9 mouse cellular contexts compared by ENCODE assay signal in the genomic region with DNA sequence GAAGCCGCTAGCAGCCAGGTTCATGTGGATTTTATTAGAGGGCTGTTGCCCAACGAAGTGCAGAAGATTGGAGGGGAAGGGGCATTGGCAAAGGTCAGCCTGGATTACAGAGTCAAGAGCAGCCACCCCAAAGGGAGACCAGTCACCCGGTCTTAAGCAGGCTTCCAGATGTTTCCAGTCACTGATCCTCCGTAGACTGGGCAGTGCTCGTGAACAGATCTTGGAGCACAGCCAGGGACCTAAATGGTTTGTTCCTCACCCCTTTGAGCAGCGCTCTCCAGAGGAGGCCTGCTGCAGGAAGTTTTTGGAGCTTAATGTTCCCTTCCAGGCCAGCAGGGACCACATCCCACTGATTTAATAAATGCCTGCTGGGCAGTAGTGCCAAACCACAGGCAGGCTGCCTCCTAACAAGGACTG. TPM values are rescaled to one million over a fixed set of nuclear protein-coding genes. Genes with fewer than 3 reads are reported as not detected.
DNase-seq lines count a peak whose midpoint lies in the region; ATAC-seq and TF ChIP-seq lines count a peak whose summit lies in the region.
"Had no signal": no experiment of that assay in that cellular context is flagged by ENCODE, and none has a peak within 500 bp of the region (broad histone marks: within the 10 kb centered on the region; RNA-seq: fewer than 3 reads in every experiment).

No protein-coding gene starts in this region.

- in situ Hi-C loops in Patski (cut with MboI; ENCODE audit: low pct_unique_long_range_greater_than_20kb), result no loop called here

- no peak for DNase-seq in forebrain, postnatal 0 days
- peak; percentile 73 for DNase-seq in Patski (ENCODE audit: low read depth, low spot score)
- DNase-seq in heart, adult 8-10 months (ENCODE audit: low spot score), result peak; percentile 74
- peak; percentile 89 for DNase-seq in kidney, postnatal 0 days (ENCODE audit: low spot score)
- no peak for DNase-seq in frontal cortex, postnatal 10 days (ENCODE audit: low spot score in 2 of 2)

- no peak overlapping the region for H3K9ac ChIP-seq in forebrain, postnatal 0 days
- no peak overlapping the region for H3K9ac ChIP-seq in forebrain, embryonic 13.5 days
- no peak overlapping the region for H3K9ac ChIP-seq in kidney, postnatal 0 days (ENCODE audit: low read depth, low read length)
- H3K9ac ChIP-seq in stomach, embryonic 15.5 days, result no peak overlapping the region

- peak; percentile 40; the same call in 1 of the 2 replicates for ATAC-seq in forebrain, postnatal 0 days
- no peak for ATAC-seq in forebrain, embryonic 13.5 days
- peak; percentile 92 for ATAC-seq in Patski
- peak; percentile 43 for ATAC-seq in kidney, postnatal 0 days (replicated peaks; ENCODE audit: low FRiP score, low read depth)
- peak; percentile 61 for ATAC-seq in stomach, embryonic 15.5 days (ENCODE audit: insufficient read depth, low FRiP score, low read depth)
- no peak for ATAC-seq in megakaryocyte progenitor cell, adult 5-6 weeks (replicated peaks; ENCODE audit: poor library complexity)

- TF ChIP-seq CTCF in forebrain, postnatal 0 days (IDR thresholded peaks at IDR 0.05; ENCODE audit: low read depth), result no peak
- no peak for TF ChIP-seq CTCF in Patski (IDR thresholded peaks at IDR 0.05)
- TF ChIP-seq CTCF in kidney, postnatal 0 days (IDR thresholded peaks at IDR 0.05; ENCODE audit: low read depth), result peak; percentile 16; the same call in 1 of the 2 replicates

- no peak overlapping the region for H3K27ac ChIP-seq in forebrain, postnatal 0 days (ENCODE audit: low read depth, low read length)
- H3K27ac ChIP-seq in forebrain, embryonic 13.5 days, result no peak overlapping the region
- H3K27ac ChIP-seq in kidney, postnatal 0 days, result 0 out of 2 replicates have a peak overlapping the region, but pooled peaks have one; percentile 54
- H3K27ac ChIP-seq in stomach, embryonic 15.5 days, result peak overlapping the region; percentile 70

- POLR2A ChIA-PET in Patski (lab: Charles Lee), result no interaction called here

- no peaks in the 10 kb centered on the region for H3K4me1 ChIP-seq in forebrain, postnatal 0 days (ENCODE audit: insufficient read depth)
- H3K4me1 ChIP-seq in forebrain, embryonic 13.5 days, result peaks cover 9% of the 10 kb centered on the region
- H3K4me1 ChIP-seq in kidney, postnatal 0 days (replicated peaks; ENCODE audit: insufficient read depth, low read length), result peaks cover 8% of the 10 kb centered on the region; the same call in 1 of the 2 replicates
- H3K4me1 ChIP-seq in stomach, embryonic 15.5 days, result peaks cover 7% of the 10 kb centered on the region; the same call in 1 of the 2 replicates
- H3K4me1 ChIP-seq: megakaryocyte, embryonic 14.5 days had no signal

- 29% methylated on average over 6 of the region's 6 CpGs for WGBS in forebrain, postnatal 0 days
- WGBS in forebrain, embryonic 13.5 days, result 51% methylated on average over 6 of the region's 6 CpGs
- 21% methylated on average over 6 of the region's 6 CpGs for WGBS in kidney, postnatal 0 days
- 30% methylated on average over 6 of the region's 6 CpGs for WGBS in stomach, embryonic 15.5 days

- H3K36me3 ChIP-seq in forebrain, postnatal 0 days (ENCODE audit: insufficient read depth), result peaks cover 22% of the 10 kb centered on the region
- H3K36me3 ChIP-seq in forebrain, embryonic 13.5 days (ENCODE audit: poor library complexity, severe bottlenecking), result peaks cover 26% of the 10 kb centered on the region
- no peaks in the 10 kb centered on the region for H3K36me3 ChIP-seq in kidney, postnatal 0 days (ENCODE audit: insufficient read depth, low read length)
- no peaks in the 10 kb centered on the region for H3K36me3 ChIP-seq in stomach, embryonic 15.5 days

- no peak overlapping the region for H3K4me2 ChIP-seq in forebrain, postnatal 0 days (ENCODE audit: low read depth)
- H3K4me2 ChIP-seq in forebrain, embryonic 13.5 days, result no peak overlapping the region; the same call in 1 of the 2 replicates
- H3K4me2 ChIP-seq in kidney, postnatal 0 days (ENCODE audit: low read length), result no peak overlapping the region
- H3K4me2 ChIP-seq in stomach, embryonic 15.5 days, result no peak overlapping the region

- CTCF ChIA-PET in Patski (lab: Charles Lee), result interaction anchor here (1.0 kb wide), 1 partner anchor 13 kb away, joined by 3 read pairs; no protein-coding TSS in a partner anchor

- 0 out of 2 replicates have a peak, but pooled peaks cover 3% of the 10 kb centered on the region for H3K9me3 ChIP-seq in forebrain, postnatal 0 days (ENCODE audit: low read length)
- 0 out of 2 replicates have a peak, but pooled peaks cover 3% of the 10 kb centered on the region for H3K9me3 ChIP-seq in forebrain, embryonic 13.5 days (replicated peaks)
- no peaks in the 10 kb centered on the region for H3K9me3 ChIP-seq in kidney, postnatal 0 days (replicated peaks; ENCODE audit: low read length)
- no peaks in the 10 kb centered on the region for H3K9me3 ChIP-seq in stomach, embryonic 15.5 days

- H3K4me3 ChIP-seq in forebrain, postnatal 0 days (ENCODE audit: low read depth, low read length), result no peak overlapping the region
- no peak overlapping the region for H3K4me3 ChIP-seq in forebrain, embryonic 13.5 days
- no peak overlapping the region for H3K4me3 ChIP-seq in kidney, postnatal 0 days (replicated peaks; ENCODE audit: low read depth, low read length)
- H3K4me3 ChIP-seq in stomach, embryonic 15.5 days (replicated peaks), result no peak overlapping the region
- H3K4me3 ChIP-seq: megakaryocyte, embryonic 14.5 days had no signal

- H3K27me3 ChIP-seq in forebrain, postnatal 0 days (ENCODE audit: insufficient read depth, low read length), result no peaks in the 10 kb centered on the region; the same call in 1 of the 2 replicates
- no peaks in the 10 kb centered on the region for H3K27me3 ChIP-seq in forebrain, embryonic 13.5 days
- no peaks in the 10 kb centered on the region for H3K27me3 ChIP-seq in Patski
- no peaks in the 10 kb centered on the region for H3K27me3 ChIP-seq in kidney, postnatal 0 days (ENCODE audit: insufficient read depth, low read length)
- H3K27me3 ChIP-seq in stomach, embryonic 15.5 days (replicated peaks), result no peaks in the 10 kb centered on the region
- H3K27me3 ChIP-seq: megakaryocyte, embryonic 14.5 days had no signal

RNA-seq across cellular contexts. Expression of gene Nudt2, which starts 16.7 kb away (rescaled TPM):
- total RNA-seq in forebrain, postnatal 0 days (2014; rRNA removed), result 56.0 and 80.3 TPM in 2 replicates
- 95.5 and 101 TPM in 2 replicates for polyA plus RNA-seq in forebrain, postnatal 0 days (2015; fragmentation: Nextera tagmentation; extraction: Ambion mirVana)
- 62.2 and 72.8 TPM in 2 replicates for polyA plus RNA-seq in forebrain, embryonic 13.5 days (2015; fragmentation: Nextera tagmentation; extraction: Ambion mirVana)
- 31.0 TPM for polyA plus RNA-seq in Patski (2021)
- total RNA-seq in heart, adult 8-10 months (2022), result 10 to 100 TPM; 32.9 to 48.6 (median 39.2) TPM
- 57.2 and 61.7 TPM in 2 replicates for polyA plus RNA-seq in kidney, postnatal 0 days (2015; fragmentation: Nextera tagmentation; extraction: Ambion mirVana)
- polyA plus RNA-seq in stomach, embryonic 15.5 days (2015; fragmentation: Nextera tagmentation; extraction: Ambion mirVana), result 48.0 and 55.7 TPM in 2 replicates
- 28.7 and 29.6 TPM in 2 replicates for total RNA-seq in megakaryocyte progenitor cell, adult 5-6 weeks (2015)
- 23.3 and 28.1 TPM in 2 replicates for total RNA-seq in megakaryocyte progenitor cell, adult 5-6 weeks (2017)

RNA-seq across cellular contexts. Expression of gene Kif24, which starts 16.9 kb away (rescaled TPM):
- 2.2 and 4.2 TPM in 2 replicates for total RNA-seq in forebrain, postnatal 0 days (2014; rRNA removed)
- polyA plus RNA-seq in forebrain, postnatal 0 days (2015; fragmentation: Nextera tagmentation; extraction: Ambion mirVana), result 0.78 and 1.8 TPM in 2 replicates
- 8.9 and 9.7 TPM in 2 replicates for polyA plus RNA-seq in forebrain, embryonic 13.5 days (2015; fragmentation: Nextera tagmentation; extraction: Ambion mirVana)
- 3.5 TPM for polyA plus RNA-seq in Patski (2021)
- total RNA-seq in heart, adult 8-10 months (2022), result under 1 TPM; 0.22 to 0.63 (median 0.43) TPM
- 2.0 and 2.4 TPM in 2 replicates for polyA plus RNA-seq in kidney, postnatal 0 days (2015; fragmentation: Nextera tagmentation; extraction: Ambion mirVana)
- polyA plus RNA-seq in stomach, embryonic 15.5 days (2015; fragmentation: Nextera tagmentation; extraction: Ambion mirVana), result 5.5 and 6.1 TPM in 2 replicates
- total RNA-seq in megakaryocyte progenitor cell, adult 5-6 weeks (2015), result 18.7 and 26.8 TPM in 2 replicates
- 14.3 and 16.2 TPM in 2 replicates for total RNA-seq in megakaryocyte progenitor cell, adult 5-6 weeks (2017)

RNA-seq across cellular contexts. Expression of gene AI464131, which starts 21.3 kb away (rescaled TPM):
- 14.7 and 16.0 TPM in 2 replicates for total RNA-seq in forebrain, postnatal 0 days (2014; rRNA removed)
- 4.7 and 8.2 TPM in 2 replicates for polyA plus RNA-seq in forebrain, postnatal 0 days (2015; fragmentation: Nextera tagmentation; extraction: Ambion mirVana)
- 3.0 and 3.1 TPM in 2 replicates for polyA plus RNA-seq in forebrain, embryonic 13.5 days (2015; fragmentation: Nextera tagmentation; extraction: Ambion mirVana)
- 6.2 TPM for polyA plus RNA-seq in Patski (2021)
- total RNA-seq in heart, adult 8-10 months (2022), result 10 to 100 TPM; 12.6 to 16.0 (median 13.7) TPM
- 5.3 and 6.1 TPM in 2 replicates for polyA plus RNA-seq in kidney, postnatal 0 days (2015; fragmentation: Nextera tagmentation; extraction: Ambion mirVana)
- polyA plus RNA-seq in stomach, embryonic 15.5 days (2015; fragmentation: Nextera tagmentation; extraction: Ambion mirVana), result 5.7 and 6.4 TPM in 2 replicates
- total RNA-seq in megakaryocyte progenitor cell, adult 5-6 weeks (2015), result not detected in 2 replicates
- 0.12 TPM in 1 of 2 replicates, not detected in the other for total RNA-seq in megakaryocyte progenitor cell, adult 5-6 weeks (2017)

RNA-seq across cellular contexts. Expression of gene 1110017D15Rik, which starts 35.5 kb away (rescaled TPM):
- 11.8 and 15.6 TPM in 2 replicates for total RNA-seq in forebrain, postnatal 0 days (2014; rRNA removed)
- 21.1 and 21.7 TPM in 2 replicates for polyA plus RNA-seq in forebrain, postnatal 0 days (2015; fragmentation: Nextera tagmentation; extraction: Ambion mirVana)
- polyA plus RNA-seq in forebrain, embryonic 13.5 days (2015; fragmentation: Nextera tagmentation; extraction: Ambion mirVana), result 9.1 and 14.3 TPM in 2 replicates
- polyA plus RNA-seq in Patski (2021), result 0.21 TPM
- total RNA-seq in heart, adult 8-10 months (2022), result under 1 TPM in 1 of 4 experiments, not detected in 3; 0.41 TPM
- 0.43 and 0.68 TPM in 2 replicates for polyA plus RNA-seq in kidney, postnatal 0 days (2015; fragmentation: Nextera tagmentation; extraction: Ambion mirVana)
- 0.30 and 0.55 TPM in 2 replicates for polyA plus RNA-seq in stomach, embryonic 15.5 days (2015; fragmentation: Nextera tagmentation; extraction: Ambion mirVana)
- total RNA-seq in megakaryocyte progenitor cell, adult 5-6 weeks (2015), result not detected in 2 replicates
- not detected in 2 replicates for total RNA-seq in megakaryocyte progenitor cell, adult 5-6 weeks (2017)

Comparison
In these comparisons a context has a peak if more than half of its experiments do, and no peak if none do; other contexts are left out.
1. ATAC-seq: peak in forebrain, postnatal 0 days (single experiment), Patski (single experiment), kidney, postnatal 0 days (single experiment) and stomach, embryonic 15.5 days (single experiment); none in forebrain, embryonic 13.5 days (single experiment) and megakaryocyte progenitor cell, adult 5-6 weeks (single experiment).
2. DNase-seq: peak in Patski (single experiment), heart, adult 8-10 months (single experiment) and kidney, postnatal 0 days (single experiment); none in forebrain, postnatal 0 days (single experiment) and frontal cortex, postnatal 10 days (0 of 2).
3. H3K27ac ChIP-seq: peak in kidney, postnatal 0 days (single experiment) and stomach, embryonic 15.5 days (single experiment); none in forebrain, postnatal 0 days (single experiment) and forebrain, embryonic 13.5 days (single experiment).